Mouse (Mus musculus) c-Kit-positive CD71-negative TER-119-negative erythroid progenitor cells, embryonic 14.5 days (primary cell): ENCODE results near the gene Tbck.

Source experiments
- DNase-seq: peaks from one replicate; pipeline ENCODE4 v3.0.0-alpha.2; 2013; ENCODE audit warnings: low read depth

Gene Tbck

DNA sequence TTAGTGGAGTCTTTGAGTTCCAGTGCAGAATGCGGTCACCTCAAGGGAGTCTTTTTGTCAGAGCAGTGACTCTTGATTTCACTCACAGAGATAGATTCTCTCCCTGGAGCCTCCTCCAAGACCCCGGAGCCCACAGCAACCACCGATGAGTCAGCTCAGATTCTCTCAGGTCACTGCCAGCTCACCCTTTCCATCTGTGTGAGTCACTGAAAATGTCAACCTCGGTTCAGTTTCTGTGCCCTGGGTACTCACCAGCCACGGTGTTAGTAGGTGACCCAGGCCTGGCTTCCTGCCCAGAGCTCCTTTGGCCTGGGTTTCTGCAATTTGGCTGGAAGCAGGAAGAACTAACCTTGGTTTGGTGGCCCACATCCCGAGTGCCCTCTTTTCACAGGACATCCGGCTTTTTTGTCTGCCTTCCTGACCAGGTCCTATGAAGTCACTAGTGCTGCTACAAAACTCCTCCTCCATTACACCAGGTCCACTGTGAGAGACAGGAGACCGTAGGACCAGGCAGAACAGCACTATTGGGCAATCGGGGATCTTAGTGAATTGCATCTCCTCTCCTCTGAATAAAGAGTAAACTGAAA lies 187.5 kb downstream of the Tbck start:
- peak; percentile 43 for DNase-seq

DNA sequence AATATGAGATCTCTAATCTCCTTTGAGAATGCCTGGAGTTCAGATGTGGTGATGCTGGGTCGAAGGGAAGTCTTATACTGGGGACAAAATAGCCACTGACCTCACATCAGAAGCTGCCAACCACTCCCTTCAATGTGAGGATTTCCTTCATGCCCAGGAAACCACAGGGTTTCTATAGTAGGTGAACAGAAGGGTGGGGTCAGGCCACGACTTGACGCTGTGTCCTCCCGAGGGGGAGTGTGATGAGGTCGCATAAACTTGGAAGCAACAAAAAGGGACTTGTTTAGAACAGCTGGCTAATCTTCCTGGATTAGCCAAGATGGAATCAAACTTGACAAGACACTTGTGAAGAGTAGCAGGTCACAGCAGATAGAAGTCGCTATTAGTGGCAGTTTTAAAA lies 189.3 kb downstream of the Tbck start:
- DNase-seq = no peak

DNA sequence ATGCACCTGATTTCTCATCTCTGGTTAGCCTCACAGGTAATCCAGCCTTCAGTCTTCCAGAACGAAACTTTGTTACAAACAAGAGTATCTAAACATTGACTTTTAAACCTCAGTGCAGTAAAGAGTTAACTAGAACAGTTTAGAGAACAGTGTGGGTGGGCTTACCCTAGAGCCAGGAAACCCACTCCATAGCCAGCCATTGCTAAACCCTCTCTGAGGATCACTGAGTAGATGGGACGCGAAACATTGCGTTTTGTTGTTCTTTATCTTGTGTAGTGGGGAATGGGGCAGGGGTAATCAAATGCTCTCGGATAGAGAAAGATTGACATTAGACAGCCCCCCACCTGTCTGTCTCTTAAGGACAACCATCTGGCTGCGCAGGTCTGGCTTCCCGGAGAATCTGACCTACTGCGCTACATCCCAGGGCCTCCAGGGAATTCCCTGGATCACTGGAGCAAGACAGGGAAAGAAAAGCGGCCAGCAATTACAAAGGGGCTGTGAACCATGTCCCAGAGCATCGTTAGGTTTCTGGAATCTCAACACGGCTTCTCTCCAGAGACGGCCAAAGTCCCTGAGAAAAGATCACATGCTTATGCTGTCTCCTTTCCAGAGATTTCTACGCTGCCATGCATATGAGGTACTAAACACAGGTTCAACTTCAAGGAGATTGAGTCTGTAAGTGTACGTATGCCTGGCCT lies 192.2 kb downstream of the Tbck start:
- no peak for DNase-seq

DNA sequence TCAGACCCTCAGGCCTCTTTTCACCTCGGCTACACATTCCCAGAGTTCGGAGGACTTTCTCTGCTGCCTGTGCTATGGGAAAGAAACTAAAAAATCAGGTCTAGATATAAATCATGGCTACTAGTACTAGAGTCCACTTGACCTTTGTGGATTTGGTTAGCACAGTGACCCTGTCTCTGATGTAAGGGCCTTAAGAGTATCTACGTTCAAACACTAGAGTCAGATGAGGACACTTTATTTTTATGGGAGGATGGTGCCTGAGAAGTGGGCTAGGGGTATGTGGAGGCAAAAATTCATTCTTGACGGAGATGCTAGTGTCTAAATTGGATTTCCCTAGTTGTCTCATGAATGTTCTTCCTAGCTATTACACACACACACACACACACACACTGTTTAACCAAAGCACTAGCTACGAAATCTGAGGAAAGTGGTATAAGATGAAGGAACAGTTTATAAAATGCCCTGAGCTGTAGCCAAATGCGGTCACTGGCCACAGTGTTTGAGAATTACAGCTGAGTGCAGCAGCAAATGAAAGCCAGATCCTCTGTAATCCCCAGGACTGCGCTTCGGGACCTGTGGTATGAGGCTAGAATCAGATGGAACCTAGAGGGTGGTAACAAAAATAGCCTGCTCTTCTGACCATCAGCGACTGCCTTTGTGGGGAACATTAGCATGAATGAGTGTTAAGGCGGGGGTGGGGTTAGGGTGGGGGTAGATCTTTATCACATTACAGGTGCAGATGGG lies 193.2 kb downstream of the Tbck start:
- DNase-seq = no peak

DNA sequence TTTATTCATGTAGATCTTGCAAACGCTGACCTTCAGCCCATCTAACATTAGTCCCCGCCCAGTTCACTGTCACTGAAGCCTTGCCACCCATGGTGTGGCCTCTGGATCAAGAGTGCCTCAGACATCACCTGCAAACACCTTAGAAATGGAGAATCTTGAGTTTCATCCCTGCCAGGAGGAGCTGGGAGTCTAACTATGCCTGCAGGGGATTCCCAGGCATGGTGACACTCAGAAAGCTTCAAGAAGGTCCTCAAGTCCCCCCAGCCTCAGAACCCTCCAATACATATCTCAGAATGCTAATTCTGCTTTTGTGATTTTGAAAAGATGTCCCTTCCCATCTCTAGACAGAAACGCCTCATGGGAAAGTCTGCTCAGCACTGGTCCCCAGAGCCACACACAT lies 196.4 kb downstream of the Tbck start:
- no peak for DNase-seq

DNA sequence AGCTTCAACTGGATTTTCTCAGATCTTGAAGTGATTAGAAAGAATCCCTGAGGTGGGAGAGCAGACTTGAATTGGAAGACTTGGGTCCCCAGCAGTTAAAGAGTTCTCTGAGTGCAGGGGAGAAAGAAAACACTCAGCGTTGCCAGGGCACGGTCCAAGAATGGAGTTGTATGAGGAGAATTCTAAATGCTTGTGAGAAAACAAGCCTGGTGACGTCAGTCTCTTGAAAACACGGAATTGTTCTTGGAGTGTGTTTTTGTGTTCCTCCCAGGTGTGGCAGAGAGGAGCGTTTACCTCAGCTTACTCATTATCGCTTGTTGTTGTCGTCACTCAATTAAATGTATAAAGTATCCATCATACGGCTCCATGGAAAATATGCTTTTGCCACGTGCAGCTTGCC lies 196.9 kb downstream of the Tbck start:
- DNase-seq = no peak

DNA sequence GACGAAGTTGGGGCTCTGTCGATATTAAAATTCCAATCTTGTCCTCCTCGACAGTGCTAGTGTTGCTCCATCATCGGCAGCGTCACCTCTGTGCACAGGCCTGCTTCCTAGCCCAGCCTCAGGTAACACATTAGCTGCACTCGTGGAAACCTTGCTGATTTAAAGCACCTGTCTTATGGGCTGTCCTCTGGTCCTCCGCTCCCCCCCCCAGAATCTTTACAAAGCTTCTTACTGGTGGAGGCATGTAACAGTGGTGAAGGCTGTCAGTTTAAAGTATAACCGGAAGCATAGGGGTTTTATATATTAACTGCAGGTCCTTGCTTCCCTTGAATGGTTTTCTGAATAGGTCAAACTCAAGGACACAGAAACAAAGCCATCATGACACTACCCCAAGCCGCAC lies 199.3 kb downstream of the Tbck start:
- DNase-seq = no peak

DNA sequence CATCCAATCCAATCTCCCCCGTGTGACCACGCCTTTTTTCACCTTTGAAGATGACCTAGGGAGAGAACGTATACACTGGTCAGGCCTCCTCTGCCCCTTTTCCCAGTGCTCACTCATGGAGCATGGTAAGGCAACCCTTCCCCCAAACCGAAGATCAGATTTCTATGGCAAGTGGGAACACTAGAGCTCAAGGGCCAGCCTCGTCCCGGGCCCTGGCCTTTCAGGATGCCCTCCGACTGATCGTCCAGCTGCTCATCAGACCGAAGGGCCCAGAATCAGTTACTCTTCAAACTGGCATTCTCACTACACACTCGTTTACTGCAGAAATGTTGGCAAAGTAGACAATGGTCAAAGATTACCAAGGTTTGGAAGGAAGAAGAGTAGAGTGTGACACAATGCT lies 200.5 kb downstream of the Tbck start:
- no peak for DNase-seq

DNA sequence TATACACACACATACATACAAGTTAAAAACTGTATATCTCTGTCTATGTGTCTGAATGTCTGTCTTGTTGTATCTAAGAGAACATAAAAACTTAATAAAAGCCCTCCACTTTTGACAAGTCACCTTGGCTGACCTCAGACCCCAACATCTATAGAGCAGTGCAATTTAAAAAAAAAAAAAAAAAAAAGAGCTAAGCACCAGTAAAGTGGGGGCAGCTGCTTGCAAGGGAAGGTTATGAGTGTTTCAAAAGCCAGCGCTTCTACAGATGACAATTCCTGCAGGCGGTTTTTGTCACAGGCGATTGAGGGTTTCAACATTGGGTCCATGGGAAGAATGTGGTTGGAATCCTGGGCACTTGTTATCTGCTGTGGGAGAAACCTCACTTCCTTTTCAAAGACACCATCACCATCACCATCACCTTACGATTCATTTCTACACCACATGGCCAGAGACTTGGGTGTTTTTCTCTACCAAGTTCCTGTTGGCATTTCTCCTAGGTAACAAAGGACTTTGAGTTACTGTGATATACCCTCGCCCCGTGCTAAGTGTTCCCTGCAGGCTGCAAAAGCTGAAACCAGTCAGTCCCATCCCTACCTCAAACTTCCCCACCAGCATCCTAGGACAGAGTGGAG lies 202.6 kb downstream of the Tbck start:
- DNase-seq = no peak

DNA sequence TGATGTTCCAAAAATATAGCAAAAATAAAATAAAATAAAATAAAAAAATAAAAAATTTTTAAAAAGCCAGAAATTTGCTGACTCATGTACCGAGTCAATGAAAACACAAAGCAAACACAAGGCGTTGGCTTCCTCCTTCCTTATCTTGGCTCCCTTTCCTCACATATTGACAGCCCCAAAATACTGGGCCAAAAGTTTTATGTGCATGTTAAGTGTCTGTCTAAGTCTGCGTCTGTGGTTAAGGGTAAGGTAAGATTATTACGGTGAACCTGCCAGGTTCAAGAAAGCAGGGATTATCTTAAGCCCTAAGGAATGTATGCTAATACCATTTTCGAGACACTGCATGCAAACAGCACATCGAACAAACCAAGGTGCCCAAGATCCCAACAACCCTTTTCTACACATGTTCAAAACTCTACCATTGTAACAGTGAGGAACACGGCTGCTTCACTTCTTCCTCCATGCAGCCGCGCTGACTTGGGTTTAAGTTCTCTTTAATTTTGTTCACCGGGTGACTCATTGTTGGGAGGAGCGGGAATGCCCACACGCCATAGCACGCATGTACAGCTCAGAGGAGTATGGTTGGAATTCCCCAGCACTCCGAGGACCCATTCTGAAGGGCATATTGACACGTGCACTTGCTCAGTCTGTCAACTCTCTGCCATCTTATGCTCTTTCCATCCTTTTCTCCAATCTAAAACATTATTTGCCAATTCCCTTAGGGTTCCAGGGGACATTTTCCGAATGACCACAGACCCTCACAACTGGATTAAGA lies 203.3 kb downstream of the Tbck start:
- DNase-seq = no peak
